Mouse (Mus musculus) limb, embryonic 15.5 days (tissue): ENCODE data around the gene Ints7. TPM values are rescaled to one million over a fixed set of nuclear protein-coding genes. Genes with fewer than 3 reads are reported as not detected.

Experiments used
- ATAC-seq: fragments of 200-750 bp; cut with Nextera tagmentation; 2 replicates; pipeline ENCODE4 v1.8.0; 2017; ENCODE audit warnings: low read depth, moderate TSS enrichment; ENCODE audit not compliant: insufficient number of reproducible peaks, low FRiP score, low TSS enrichment
- H3K27ac ChIP-seq: fragments of 300-500 bp; sonication (generic); 2 replicates; pipeline ENCODE4 v1.5.1; 2015; ENCODE audit warnings: moderate library complexity, mild to moderate bottlenecking, inconsistent platforms
- H3K27me3 ChIP-seq: fragments of 300-500 bp; sonication (generic); 2 replicates; pipeline ENCODE4 v1.6.1; 2015; ENCODE audit warnings: inconsistent platforms
- H3K36me3 ChIP-seq: fragments of 300-500 bp; sonication (generic); 2 replicates; pipeline ENCODE4 v1.6.1; 2015; ENCODE audit warnings: inconsistent platforms
- H3K4me1 ChIP-seq: fragments of 300-500 bp; sonication (generic); 2 replicates; pipeline ENCODE4 v1.6.1; 2015; ENCODE audit warnings: inconsistent platforms
- H3K4me2 ChIP-seq: fragments of 300-500 bp; sonication (generic); 2 replicates; pipeline ENCODE4 v1.6.1; 2015; ENCODE audit warnings: mild to moderate bottlenecking, inconsistent platforms
- H3K4me3 ChIP-seq: fragments of 300-500 bp; sonication (generic); 2 replicates; pipeline ENCODE4 v1.5.1; 2015; ENCODE audit warnings: mild to moderate bottlenecking, inconsistent platforms
- H3K9ac ChIP-seq: fragments of 300-500 bp; sonication (generic); 2 replicates; pipeline ENCODE4 v1.6.1; 2015; ENCODE audit warnings: inconsistent platforms
- H3K9me3 ChIP-seq: fragments of 300-500 bp; sonication (generic); 2 replicates; pipeline ENCODE4 v1.6.1; 2016; ENCODE audit warnings: inconsistent platforms
- WGBS: fragments of 180-500 bp; shearing (Covaris S2); methylation state at CpG from one replicate; pipeline ENCODE4 v1.1.7; 2015; 5-methylcytosine and 5-hydroxymethylcytosine counted together
- polyA plus RNA-seq: library from polyadenylated mRNA; unstranded; fragments of >200 nt; fragmentation: Nextera tagmentation; extraction: Ambion mirVana; gene quantifications from 2 replicates; pipeline ENCODE4 v1.2.1, GENCODE M21; 2015

Gene Ints7
- polyA plus RNA-seq, 1 experiment from 2014 or later: 44.6 TPM

DNA sequence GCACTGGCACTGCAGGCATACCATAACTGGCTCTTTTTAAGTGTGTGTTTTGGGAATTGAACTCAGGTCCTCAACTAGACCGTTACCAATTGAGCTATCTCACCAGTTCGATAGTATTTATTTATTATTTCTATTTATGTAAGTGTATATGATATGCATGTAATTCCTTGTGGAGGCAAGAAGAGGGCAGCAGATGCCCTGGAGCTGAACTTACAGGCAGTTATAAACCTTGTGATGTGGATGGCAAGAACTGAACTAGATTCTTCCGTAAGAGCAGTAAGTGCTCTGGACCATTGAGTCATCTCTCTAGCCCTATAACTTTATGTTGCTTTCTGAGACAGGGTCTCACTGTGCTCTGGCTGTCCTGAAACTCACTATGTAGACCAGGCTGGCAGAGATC is 11.6 kb downstream of the Ints7 start:
- ATAC-seq: no peak
- H3K36me3 ChIP-seq: peaks cover 69% of the 10 kb centered on the region
- 96% methylated on average over 3 of the region's 3 CpGs for WGBS

DNA sequence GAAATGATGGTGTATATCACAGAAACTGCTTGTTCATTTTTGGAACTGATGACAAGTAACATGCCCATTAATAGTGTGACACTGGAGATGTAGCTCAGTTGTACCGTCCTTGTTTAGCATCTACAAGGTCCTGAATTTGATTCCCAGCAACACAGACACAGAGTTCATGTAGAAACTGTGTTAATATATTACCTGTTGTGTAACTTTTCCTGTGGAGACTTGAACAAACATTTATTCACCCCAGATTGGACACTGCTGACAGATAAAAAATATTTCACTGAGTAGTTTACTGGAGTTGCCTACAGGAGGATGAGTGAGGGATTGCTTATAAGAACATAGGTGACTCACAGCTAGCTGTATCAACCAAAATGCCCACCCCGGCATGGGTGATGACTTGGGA is 13.3 kb downstream of the Ints7 start:
- Histone ChIP-seq H3K4me3 (no peak overlapping the region), H3K9me3 (no peaks in the 10 kb centered on the region), H3K27ac (no peak overlapping the region), H3K4me1 (no peaks in the 10 kb centered on the region), H3K9ac (no peak overlapping the region), H3K4me2 (no peak overlapping the region), H3K27me3 (no peaks in the 10 kb centered on the region), H3K36me3 (peaks cover 63% of the 10 kb centered on the region)
- WGBS: 91% methylated on average over 2 of the region's 2 CpGs
- no peak for ATAC-seq

More for the DNA sequence above, 11.6 kb downstream of the Ints7 start:
- Histone ChIP-seq H3K27me3 (no peaks in the 10 kb centered on the region), H3K4me1 (no peaks in the 10 kb centered on the region), H3K4me3 (no peak overlapping the region), H3K9me3 (no peaks in the 10 kb centered on the region), H3K4me2 (no peak overlapping the region), H3K27ac (no peak overlapping the region), H3K9ac (no peak overlapping the region)

DNA sequence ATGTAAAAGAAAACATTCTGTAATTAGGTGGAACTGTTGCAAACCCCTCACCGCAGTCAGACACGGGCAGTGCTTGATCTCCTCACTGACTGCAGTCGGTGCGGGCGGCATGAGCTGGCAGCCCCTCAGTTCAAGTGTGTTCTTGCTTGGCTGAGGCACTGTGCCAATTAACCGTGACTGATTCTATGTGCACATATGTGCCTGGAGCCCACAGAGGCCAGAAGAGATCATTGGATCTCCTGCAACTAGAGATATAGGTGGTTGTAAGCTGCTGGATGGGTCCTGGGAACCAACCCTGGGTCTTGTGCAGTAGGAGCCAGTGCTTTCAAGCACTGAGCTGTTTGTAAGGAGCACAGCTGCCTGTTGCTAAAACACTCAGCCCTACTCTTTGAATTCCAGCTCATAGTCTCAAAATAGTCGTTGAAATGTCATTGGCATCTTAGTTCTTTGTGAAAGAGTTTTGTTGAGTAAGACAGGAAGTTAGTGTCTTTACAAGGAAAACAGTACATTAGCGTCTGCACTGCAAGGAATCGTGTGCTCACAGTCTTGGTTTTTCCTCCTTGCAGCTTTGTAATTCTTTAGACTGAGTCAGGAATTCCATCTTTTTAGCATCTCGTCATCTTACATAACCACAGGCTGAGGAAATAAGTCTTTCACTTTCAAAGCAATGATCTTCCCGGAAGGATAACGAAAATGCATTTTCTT is 16.7 kb downstream of the Ints7 start:
- H3K4me1 ChIP-seq: no peaks in the 10 kb centered on the region
- H3K9me3 ChIP-seq: no peaks in the 10 kb centered on the region
- WGBS: 85% methylated on average over 12 of the region's 12 CpGs
- H3K4me2 ChIP-seq: no peak overlapping the region
- no peak overlapping the region for H3K9ac ChIP-seq
- ATAC-seq: no peak
- no peak overlapping the region for H3K27ac ChIP-seq
- H3K4me3 ChIP-seq: no peak overlapping the region
- peaks cover 60% of the 10 kb centered on the region for H3K36me3 ChIP-seq
- H3K27me3 ChIP-seq: no peaks in the 10 kb centered on the region

DNA sequence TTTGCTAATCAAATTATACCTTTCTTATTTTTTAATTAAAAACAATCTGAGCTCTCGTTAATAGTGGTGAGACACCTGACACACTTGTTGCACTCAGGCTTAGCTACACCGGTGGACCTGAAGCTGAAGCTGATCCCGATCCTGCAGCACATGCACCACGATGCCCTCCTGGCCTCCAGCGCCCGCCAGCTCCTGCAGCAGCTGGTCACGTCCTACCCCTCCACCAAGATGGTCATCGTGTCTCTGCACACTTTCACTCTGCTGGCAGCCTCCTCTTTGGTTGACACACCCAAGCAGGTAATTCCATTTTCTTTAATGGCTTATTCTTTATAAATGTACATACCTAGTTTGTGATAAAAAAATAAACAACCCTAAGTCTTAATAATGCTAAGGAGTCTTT is 20.6 kb downstream of the Ints7 start:
- 94% methylated on average over 8 of the region's 8 CpGs for WGBS
- H3K9me3 ChIP-seq: no peaks in the 10 kb centered on the region

DNA sequence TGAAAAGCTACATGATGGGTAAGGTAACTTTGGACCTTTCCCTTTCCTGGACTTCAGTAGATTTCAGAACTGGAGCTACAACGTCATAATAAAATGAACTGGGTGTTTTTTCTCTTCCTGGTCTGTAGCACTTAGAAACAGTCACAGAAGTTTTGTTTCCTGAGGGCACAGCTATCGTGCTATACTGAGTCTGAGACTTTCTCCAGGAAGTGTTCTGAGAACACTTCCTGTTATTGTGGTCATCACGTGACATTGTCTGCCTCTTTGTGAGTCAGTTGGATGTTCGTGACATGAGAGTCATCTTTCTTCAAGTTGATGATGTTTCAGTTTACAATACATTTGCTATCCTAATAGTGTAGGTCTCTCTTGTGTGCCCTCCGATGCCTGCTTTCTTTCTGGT is 23.8 kb downstream of the Ints7 start:
- Histone ChIP-seq H3K9me3 (no peaks in the 10 kb centered on the region), H3K27ac (no peak overlapping the region), H3K4me3 (no peak overlapping the region), H3K9ac (no peak overlapping the region), H3K36me3 (peaks cover 62% of the 10 kb centered on the region), H3K4me1 (no peaks in the 10 kb centered on the region), H3K27me3 (no peaks in the 10 kb centered on the region), H3K4me2 (no peak overlapping the region)
- ATAC-seq: no peak
- WGBS: 78% methylated on average over 5 of the region's 5 CpGs

More for the DNA sequence above, 20.6 kb downstream of the Ints7 start:
- peaks cover 64% of the 10 kb centered on the region for H3K36me3 ChIP-seq
- H3K4me1 ChIP-seq: no peaks in the 10 kb centered on the region
- H3K9ac ChIP-seq: no peak overlapping the region
- H3K4me2 ChIP-seq: no peak overlapping the region
- no peak overlapping the region for H3K4me3 ChIP-seq
- H3K27ac ChIP-seq: no peak overlapping the region
- ATAC-seq: no peak
- H3K27me3 ChIP-seq: no peaks in the 10 kb centered on the region

DNA sequence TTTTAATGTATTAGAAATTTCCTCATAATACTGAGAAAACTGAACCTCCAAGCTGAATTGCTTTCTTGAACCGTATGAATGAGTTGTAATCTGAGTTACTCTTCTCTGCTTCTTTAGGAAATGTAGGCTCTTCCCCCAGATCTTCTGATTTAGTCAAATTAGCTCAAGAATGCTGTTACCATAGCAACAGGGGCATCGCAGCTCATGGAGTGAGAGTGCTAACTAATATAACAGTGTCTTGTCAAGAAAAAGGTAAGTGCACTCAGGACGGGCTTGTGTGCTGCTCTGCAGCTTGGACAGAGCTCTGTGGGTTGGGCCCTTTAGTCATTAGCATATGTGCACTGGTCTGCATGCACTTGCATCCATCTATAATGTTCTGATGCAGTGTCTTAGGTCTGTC is 29.3 kb downstream of the Ints7 start:
- no peak overlapping the region for H3K27ac ChIP-seq
- H3K4me2 ChIP-seq: no peak overlapping the region
- no peak overlapping the region for H3K4me3 ChIP-seq
- no peak for ATAC-seq
- H3K4me1 ChIP-seq: no peaks in the 10 kb centered on the region
- H3K9me3 ChIP-seq: no peaks in the 10 kb centered on the region
- no peaks in the 10 kb centered on the region for H3K27me3 ChIP-seq
- no peak overlapping the region for H3K9ac ChIP-seq
- 83% methylated on average over 3 of the region's 3 CpGs for WGBS
- peaks cover 66% of the 10 kb centered on the region for H3K36me3 ChIP-seq

DNA sequence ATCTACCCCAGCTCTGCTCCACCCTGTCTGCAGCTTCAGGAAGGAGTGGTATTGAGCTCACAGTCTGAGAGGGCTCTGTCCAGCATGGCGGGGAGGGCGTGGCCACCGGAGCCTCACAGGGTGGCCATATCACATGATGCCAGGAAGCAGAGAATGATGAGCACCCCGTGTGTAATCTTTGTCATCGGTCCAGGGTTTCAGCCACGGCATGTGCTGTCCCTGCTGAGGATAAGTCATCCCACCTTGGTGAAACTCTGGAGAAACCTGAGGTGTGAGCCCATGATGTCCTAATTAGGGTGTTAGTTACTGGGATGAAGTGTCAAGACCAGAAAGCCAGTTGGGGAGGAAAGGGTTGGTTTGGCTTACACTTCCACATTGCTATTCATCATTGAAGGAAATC is 33.6 kb downstream of the Ints7 start:
- H3K4me3 ChIP-seq: no peak overlapping the region
- no peak overlapping the region for H3K4me2 ChIP-seq
- peaks cover 86% of the 10 kb centered on the region for H3K36me3 ChIP-seq
- ATAC-seq: no peak
- H3K9me3 ChIP-seq: no peaks in the 10 kb centered on the region
- no peaks in the 10 kb centered on the region for H3K27me3 ChIP-seq
- H3K9ac ChIP-seq: no peak overlapping the region
- 92% methylated on average over 6 of the region's 6 CpGs for WGBS
- no peak overlapping the region for H3K27ac ChIP-seq
- H3K4me1 ChIP-seq: no peaks in the 10 kb centered on the region

DNA sequence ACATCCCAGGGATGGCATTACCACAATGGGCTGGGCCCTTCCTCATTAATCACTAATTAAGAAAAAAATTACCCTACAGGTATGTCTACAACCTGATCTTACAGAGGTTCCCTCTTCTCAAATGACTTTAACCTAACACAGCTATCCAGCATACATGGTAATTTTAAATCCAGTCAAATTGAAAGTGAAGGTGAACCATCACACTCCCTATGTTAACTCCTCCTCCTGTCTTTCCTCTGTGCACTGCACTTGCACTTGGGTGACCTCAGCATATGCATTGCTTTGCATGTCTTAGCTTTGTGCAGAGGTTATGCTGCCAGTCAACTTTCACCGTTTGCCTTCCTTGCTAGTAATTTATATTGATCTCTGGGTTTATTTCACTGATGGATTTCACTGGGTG is 34.1 kb downstream of the Ints7 start:
- no peak overlapping the region for H3K4me3 ChIP-seq
- H3K4me2 ChIP-seq: no peak overlapping the region
- WGBS: 89% methylated on average over 1 of the region's 1 CpGs
- no peak overlapping the region for H3K9ac ChIP-seq
- H3K4me1 ChIP-seq: no peaks in the 10 kb centered on the region
- no peak for ATAC-seq
- H3K27me3 ChIP-seq: no peaks in the 10 kb centered on the region
- no peaks in the 10 kb centered on the region for H3K9me3 ChIP-seq
- peaks cover 89% of the 10 kb centered on the region for H3K36me3 ChIP-seq
- no peak overlapping the region for H3K27ac ChIP-seq

DNA sequence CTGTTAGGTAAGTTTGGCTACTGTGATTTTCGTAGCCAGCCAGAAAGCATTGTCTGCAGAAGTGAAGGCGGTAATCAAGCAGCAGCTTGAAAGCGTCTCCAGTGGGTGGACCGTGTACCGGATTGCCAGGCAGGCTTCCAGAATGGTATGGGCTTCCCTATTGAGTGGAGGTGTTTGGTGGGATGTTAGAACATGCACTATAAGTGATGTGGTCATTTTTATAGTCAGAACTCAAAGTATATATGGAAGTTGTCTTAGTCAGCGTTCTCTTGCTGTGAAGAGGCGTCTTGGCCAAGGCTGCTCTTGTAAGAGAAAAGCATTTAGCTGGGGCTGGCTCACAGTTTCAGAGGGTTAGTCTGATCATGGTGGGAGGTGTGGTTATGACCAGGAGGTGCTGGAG is 34.9 kb downstream of the Ints7 start:
- no peaks in the 10 kb centered on the region for H3K4me1 ChIP-seq
- WGBS: 90% methylated on average over 7 of the region's 7 CpGs

DNA sequence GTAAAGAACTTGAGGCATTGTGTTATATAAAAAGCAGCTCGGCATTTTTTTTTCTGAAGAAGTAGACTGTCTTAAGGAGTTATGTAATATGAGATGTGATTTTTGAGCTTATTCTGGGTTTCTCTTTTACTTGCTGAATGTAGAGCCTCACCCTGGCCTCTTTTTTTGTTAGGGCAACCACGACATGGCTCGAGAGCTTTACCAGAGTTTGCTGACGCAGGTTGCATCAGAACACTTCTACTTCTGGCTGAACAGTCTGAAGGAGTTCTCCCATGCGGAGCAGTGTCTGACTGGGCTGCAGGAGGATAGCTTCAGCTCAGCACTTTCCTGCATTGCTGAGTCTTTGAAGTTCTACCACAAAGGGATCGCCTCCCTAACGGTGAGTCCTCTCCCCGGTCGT is 36.2 kb downstream of the Ints7 start:
- ATAC-seq: no peak
- 79% methylated on average over 9 of the region's 9 CpGs for WGBS
- H3K9ac ChIP-seq: no peak overlapping the region
- no peaks in the 10 kb centered on the region for H3K27me3 ChIP-seq
- H3K36me3 ChIP-seq: peaks cover 90% of the 10 kb centered on the region
- no peak overlapping the region for H3K4me3 ChIP-seq
- no peaks in the 10 kb centered on the region for H3K9me3 ChIP-seq
- no peak overlapping the region for H3K27ac ChIP-seq
- H3K4me1 ChIP-seq: no peaks in the 10 kb centered on the region
- no peak overlapping the region for H3K4me2 ChIP-seq

More for the DNA sequence above, 34.9 kb downstream of the Ints7 start:
- Histone ChIP-seq H3K4me2 (no peak overlapping the region), H3K27ac (no peak overlapping the region), H3K36me3 (peaks cover 90% of the 10 kb centered on the region), H3K27me3 (no peaks in the 10 kb centered on the region), H3K9ac (no peak overlapping the region), H3K9me3 (no peaks in the 10 kb centered on the region), H3K4me3 (no peak overlapping the region)
- ATAC-seq: no peak

DNA sequence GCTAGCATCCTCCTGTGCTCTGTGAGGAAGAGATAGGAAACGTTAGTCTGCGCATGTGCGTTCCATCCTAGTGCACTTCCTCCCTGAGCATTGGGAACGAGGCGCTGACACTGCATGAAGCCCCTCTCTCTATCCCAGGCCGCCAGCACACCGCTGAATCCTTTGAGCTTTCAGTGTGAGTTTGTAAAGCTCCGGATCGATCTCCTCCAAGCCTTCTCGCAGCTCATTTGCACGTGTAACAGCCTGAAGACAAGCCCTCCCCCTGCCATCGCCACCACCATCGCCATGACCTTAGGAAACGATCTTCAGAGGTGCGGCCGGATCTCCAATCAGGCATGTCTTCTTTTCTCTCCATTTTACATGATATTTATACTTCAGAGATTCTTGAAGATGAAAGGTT is 37.4 kb downstream of the Ints7 start:
- no peaks in the 10 kb centered on the region for H3K9me3 ChIP-seq
- H3K27ac ChIP-seq: no peak overlapping the region
- 92% methylated on average over 16 of the region's 16 CpGs for WGBS
- no peaks in the 10 kb centered on the region for H3K4me1 ChIP-seq
- H3K27me3 ChIP-seq: no peaks in the 10 kb centered on the region
- H3K4me3 ChIP-seq: no peak overlapping the region
- H3K9ac ChIP-seq: no peak overlapping the region
- no peak overlapping the region for H3K4me2 ChIP-seq
- peaks cover 89% of the 10 kb centered on the region for H3K36me3 ChIP-seq
- ATAC-seq: no peak

DNA sequence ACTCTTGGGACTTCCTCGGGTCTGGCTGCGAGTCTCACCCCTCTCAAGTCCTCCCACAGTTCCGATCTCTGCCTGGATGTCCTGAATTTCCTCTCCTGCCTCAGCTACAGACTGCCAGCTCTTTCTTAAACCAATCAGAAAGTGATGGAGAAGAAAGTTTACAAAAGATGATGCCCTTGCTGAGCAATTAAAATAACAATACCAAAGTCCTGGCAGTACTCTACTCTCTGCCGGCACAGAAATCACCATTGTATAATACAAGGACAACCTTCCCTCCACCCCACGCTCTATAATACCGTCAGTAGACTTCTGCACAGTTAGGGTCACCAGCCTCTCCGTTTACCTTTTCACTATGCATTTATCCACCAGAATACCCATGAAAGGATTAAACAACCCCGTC is 40.8 kb downstream of the Ints7 start:
- WGBS: 90% methylated on average over 8 of the region's 8 CpGs
- Histone ChIP-seq H3K4me2 (no peak overlapping the region), H3K27ac (no peak overlapping the region), H3K4me3 (no peak overlapping the region), H3K27me3 (no peaks in the 10 kb centered on the region), H3K36me3 (peaks cover 93% of the 10 kb centered on the region), H3K9ac (no peak overlapping the region), H3K4me1 (no peaks in the 10 kb centered on the region), H3K9me3 (no peaks in the 10 kb centered on the region)
- no peak for ATAC-seq

DNA sequence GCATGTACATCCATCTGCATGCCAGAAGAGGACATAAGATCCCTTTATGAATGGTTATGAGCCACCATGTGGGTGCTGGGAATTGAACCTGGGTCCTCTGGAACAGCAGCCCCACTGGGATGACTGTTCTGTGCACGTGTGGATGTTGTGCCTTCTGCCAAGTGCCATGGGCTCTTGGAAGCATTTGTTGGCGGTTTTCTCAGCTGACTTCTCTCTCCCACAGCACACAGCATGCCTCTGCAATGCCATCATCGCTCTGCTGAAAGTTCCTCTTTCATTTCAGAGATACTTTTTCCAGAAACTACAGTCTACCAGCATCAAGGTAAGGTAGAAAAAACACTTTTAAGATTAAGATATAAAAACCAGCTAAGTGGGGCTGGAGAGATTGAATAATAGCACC is 42.2 kb downstream of the Ints7 start:
- Histone ChIP-seq H3K9me3 (no peaks in the 10 kb centered on the region), H3K27ac (no peak overlapping the region), H3K4me3 (no peak overlapping the region), H3K4me2 (no peak overlapping the region), H3K36me3 (peaks cover 94% of the 10 kb centered on the region), H3K4me1 (no peaks in the 10 kb centered on the region), H3K9ac (no peak overlapping the region), H3K27me3 (no peaks in the 10 kb centered on the region)
- 90% methylated on average over 3 of the region's 3 CpGs for WGBS
- ATAC-seq: no peak
